Mouse (Mus musculus): ENCODE data around the gene Ahrr. TPM values are rescaled to one million over a fixed set of nuclear protein-coding genes. Genes with fewer than 3 reads are reported as not detected.
A peak's percentile ranks its signal among the peaks of the same experiment; 100 is the strongest.

Ahrr gene
- polyA plus RNA-seq, 1 experiment from 2014 or later = 0.36 TPM

- Histone ChIP-seq H3K27me3 (ENCODE audit: insufficient read depth, low read length) (peaks cover 8% of the 10 kb centered on the region; the same call in 1 of the 2 replicates), H3K9me3 (ENCODE audit: low read length) (no peaks in the 10 kb centered on the region), H3K4me1 (ENCODE audit: insufficient read depth) (peaks cover 5% of the 10 kb centered on the region), H3K27ac (ENCODE audit: low read depth) (no peak overlapping the region), H3K4me2 (ENCODE audit: low read depth, low read length) (no peak overlapping the region), H3K4me3 (ENCODE audit: low read depth, low read length) (no peak overlapping the region), H3K9ac (replicated peaks) (no peak overlapping the region), H3K36me3 (replicated peaks; ENCODE audit: insufficient read depth, low read length) (no peaks in the 10 kb centered on the region)
- 62% methylated on average over 7 of the region's 7 CpGs for WGBS (ENCODE audit: insufficient replicate concordance)
- DNase-seq (no peak), ATAC-seq (no peak)
- TF ChIP-seq CTCF (IDR thresholded peaks at IDR 0.05; ENCODE audit: low read depth) = no peak
- TF ChIP-seq EP300 (IDR thresholded peaks at IDR 0.05; ENCODE audit: low read depth) = no peak
Observed at GRCm38 (mm10) chr13:74296376-74296775, 4.2 kb upstream of the Ahrr start.

GRCm38 (mm10) chr13:74289646-74290045 is 2.5 kb downstream of the Ahrr start:
- Histone ChIP-seq H3K36me3 (replicated peaks; ENCODE audit: insufficient read depth, low read length) (no peaks in the 10 kb centered on the region), H3K9me3 (ENCODE audit: low read length) (no peaks in the 10 kb centered on the region), H3K4me1 (ENCODE audit: insufficient read depth) (peaks cover 5% of the 10 kb centered on the region), H3K4me3 (ENCODE audit: low read depth, low read length) (no peak overlapping the region), H3K9ac (replicated peaks) (no peak overlapping the region), H3K27ac (ENCODE audit: low read depth) (no peak overlapping the region), H3K4me2 (ENCODE audit: low read depth, low read length) (no peak overlapping the region), H3K27me3 (ENCODE audit: insufficient read depth, low read length) (peaks cover 8% of the 10 kb centered on the region; the same call in 1 of the 2 replicates)
- DNase-seq (no peak), ATAC-seq (no peak)
- WGBS (ENCODE audit: insufficient replicate concordance) = 79% methylated on average over 5 of the region's 5 CpGs
- no peak for TF ChIP-seq CTCF (IDR thresholded peaks at IDR 0.05; ENCODE audit: low read depth)
- TF ChIP-seq EP300 (IDR thresholded peaks at IDR 0.05; ENCODE audit: low read depth) = no peak

GRCm38 (mm10) chr13:74282299-74282698 is 9.8 kb downstream of the Ahrr start:
- Histone ChIP-seq H3K27ac (ENCODE audit: low read depth) (no peak overlapping the region), H3K27me3 (ENCODE audit: insufficient read depth, low read length) (no peaks in the 10 kb centered on the region), H3K4me2 (ENCODE audit: low read depth, low read length) (no peak overlapping the region), H3K4me1 (ENCODE audit: insufficient read depth) (no peaks in the 10 kb centered on the region; the same call in 1 of the 2 replicates), H3K9me3 (ENCODE audit: low read length) (no peaks in the 10 kb centered on the region), H3K9ac (replicated peaks) (no peak overlapping the region), H3K4me3 (ENCODE audit: low read depth, low read length) (no peak overlapping the region), H3K36me3 (replicated peaks; ENCODE audit: insufficient read depth, low read length) (no peaks in the 10 kb centered on the region)
- WGBS (ENCODE audit: insufficient replicate concordance) = 55% methylated on average over 1 of the region's 2 CpGs
- no peak for TF ChIP-seq EP300 (IDR thresholded peaks at IDR 0.05; ENCODE audit: low read depth)
- TF ChIP-seq CTCF (IDR thresholded peaks at IDR 0.05; ENCODE audit: low read depth) = no peak
- no peak for DNase-seq
- ATAC-seq = peak; percentile 76

DNA sequence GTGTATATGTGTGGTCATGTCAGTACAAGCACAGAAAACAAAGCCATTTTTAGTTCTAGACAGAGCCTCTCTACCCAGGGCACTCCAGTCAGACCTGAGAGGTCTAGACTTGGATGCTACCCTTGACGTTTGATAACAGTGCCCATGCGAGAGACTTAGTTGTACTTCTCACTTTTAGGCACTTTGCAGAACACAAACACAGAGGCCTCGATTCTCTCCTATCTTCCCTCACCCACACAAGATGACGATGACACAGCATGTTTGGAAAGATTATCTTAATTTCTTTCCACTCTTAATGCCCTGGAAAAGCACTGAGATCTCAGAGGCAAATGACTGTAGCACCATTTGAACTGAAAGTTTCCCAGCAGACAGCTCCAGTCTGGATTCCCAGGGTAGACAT is 16.4 kb downstream of the Ahrr start:
- peaks cover 2% of the 10 kb centered on the region; the same call in 1 of the 2 replicates for H3K4me1 ChIP-seq (ENCODE audit: insufficient read depth)
- H3K4me2 ChIP-seq (ENCODE audit: low read depth, low read length) = no peak overlapping the region
- no peak overlapping the region for H3K27ac ChIP-seq (ENCODE audit: low read depth)
- TF ChIP-seq CTCF (IDR thresholded peaks at IDR 0.05; ENCODE audit: low read depth) (no peak), EP300 (IDR thresholded peaks at IDR 0.05; ENCODE audit: low read depth) (no peak; the same call in 1 of the 2 replicates)
- ATAC-seq (peak; percentile 29), DNase-seq (no peak)
- H3K9me3 ChIP-seq (ENCODE audit: low read length) = no peaks in the 10 kb centered on the region
- no peak overlapping the region for H3K9ac ChIP-seq (replicated peaks)
- H3K36me3 ChIP-seq (replicated peaks; ENCODE audit: insufficient read depth, low read length) = no peaks in the 10 kb centered on the region
- 42% methylated on average over 4 of the region's 4 CpGs for WGBS (ENCODE audit: insufficient replicate concordance)
- H3K4me3 ChIP-seq (ENCODE audit: low read depth, low read length) = no peak overlapping the region
- no peaks in the 10 kb centered on the region for H3K27me3 ChIP-seq (ENCODE audit: insufficient read depth, low read length)

DNA sequence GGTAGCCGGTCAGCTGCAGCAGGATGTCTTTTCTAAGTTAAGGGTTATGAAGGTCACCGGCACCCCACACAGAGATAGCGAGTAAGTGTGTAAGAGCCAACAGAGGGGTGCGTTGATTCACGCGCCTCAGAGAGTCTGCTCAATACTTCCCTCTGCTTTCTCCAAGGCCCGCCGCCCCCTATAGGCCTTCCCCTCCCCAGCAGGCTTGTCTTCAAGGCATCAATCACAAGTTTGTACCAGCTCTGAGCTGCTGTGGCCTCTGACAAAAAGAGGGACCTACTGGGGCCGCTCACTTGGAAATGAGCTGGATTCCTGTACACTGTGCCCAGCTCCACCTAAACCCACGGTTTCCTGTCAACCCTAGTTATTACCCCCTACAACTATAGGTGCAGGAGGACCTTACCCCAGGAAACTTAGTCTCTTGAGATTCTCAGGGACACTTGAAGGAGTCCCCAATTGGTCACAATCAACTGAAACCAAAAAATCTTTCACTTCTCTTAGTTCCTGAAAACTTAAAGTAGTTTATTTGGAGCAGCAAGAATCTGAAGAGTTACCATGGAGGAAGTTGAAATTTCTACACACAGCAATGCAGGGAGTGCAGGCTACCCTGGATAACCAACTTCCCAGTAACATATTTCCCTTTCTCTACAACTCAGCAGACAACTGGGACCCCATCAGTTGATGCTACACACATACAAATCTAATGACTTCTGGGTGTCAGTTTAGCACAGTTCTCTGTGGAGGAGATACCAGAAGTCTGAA is 31.7 kb downstream of the Ahrr start:
- ATAC-seq = peak; percentile 56
- peak overlapping the region; percentile 55 for H3K27ac ChIP-seq (ENCODE audit: low read depth)
- no peak for TF ChIP-seq EP300 (IDR thresholded peaks at IDR 0.05; ENCODE audit: low read depth)
- TF ChIP-seq CTCF (IDR thresholded peaks at IDR 0.05; ENCODE audit: low read depth) = peak; percentile 50

GRCm38 (mm10) chr13:74259460-74260230 is 32.5 kb downstream of the Ahrr start:
- WGBS (ENCODE audit: insufficient replicate concordance) = 2% methylated on average over 35 of the region's 35 CpGs
- H3K27ac ChIP-seq (ENCODE audit: low read depth) = peak overlapping the region; percentile 55
- peaks cover 5% of the 10 kb centered on the region for H3K4me1 ChIP-seq (ENCODE audit: insufficient read depth)
- TF ChIP-seq CTCF (IDR thresholded peaks at IDR 0.05; ENCODE audit: low read depth) = no peak
- no peak for TF ChIP-seq EP300 (IDR thresholded peaks at IDR 0.05; ENCODE audit: low read depth)
- no peaks in the 10 kb centered on the region for H3K36me3 ChIP-seq (replicated peaks; ENCODE audit: insufficient read depth, low read length)
- DNase-seq (peak; percentile 64), ATAC-seq (peak; percentile 79)
- peak overlapping the region; percentile 41 for H3K4me3 ChIP-seq (ENCODE audit: low read depth, low read length)
- no peaks in the 10 kb centered on the region for H3K27me3 ChIP-seq (ENCODE audit: insufficient read depth, low read length)
- H3K4me2 ChIP-seq (ENCODE audit: low read depth, low read length) = peak overlapping the region; percentile 81
- peak overlapping the region; percentile 57 for H3K9ac ChIP-seq (replicated peaks)
- no peaks in the 10 kb centered on the region for H3K9me3 ChIP-seq (ENCODE audit: low read length)

More for the DNA sequence above, 31.7 kb downstream of the Ahrr start:
- WGBS (ENCODE audit: insufficient replicate concordance) = 5% methylated on average over 10 of the region's 10 CpGs
- peaks cover 5% of the 10 kb centered on the region for H3K4me1 ChIP-seq (ENCODE audit: insufficient read depth)
- H3K4me3 ChIP-seq (ENCODE audit: low read depth, low read length) = peak overlapping the region; percentile 41
- H3K27me3 ChIP-seq (ENCODE audit: insufficient read depth, low read length) = no peaks in the 10 kb centered on the region
- no peaks in the 10 kb centered on the region for H3K9me3 ChIP-seq (ENCODE audit: low read length)
- peak overlapping the region; percentile 57 for H3K9ac ChIP-seq (replicated peaks)
- peak; percentile 42 for DNase-seq
- peak overlapping the region; percentile 81 for H3K4me2 ChIP-seq (ENCODE audit: low read depth, low read length)
- H3K36me3 ChIP-seq (replicated peaks; ENCODE audit: insufficient read depth, low read length) = no peaks in the 10 kb centered on the region
